Mouse (Mus musculus): Measurements from ENCODE around the gene Vmn1r60.
"Not testable (repeated sequence)": the region's sequence is repeated elsewhere in the genome, so short reads cannot be mapped to it uniquely, and the experiment has no call there.

- not testable (repeated sequence) for TF ChIP-seq CTCF (IDR thresholded peaks at IDR 0.05; ENCODE audit: low read depth, low read length); POLR2AphosphoS5 (IDR thresholded peaks at IDR 0.05; ENCODE audit: insufficient replicate concordance, low read depth, low read length); TAL1 (conservative IDR thresholded peaks at IDR 0.05; ENCODE audit: low read depth, low read length); GATA1 (IDR thresholded peaks at IDR 0.05; ENCODE audit: borderline replicate concordance, low read length)
Observed at GRCm38 (mm10) chr7:5547217-5547616, at the start of gene Vmn1r60.
